In genomic region chr16:31980946-31981345, GRCm38 (mm10) we compare ENCODE assay signal across 24 mouse cellular contexts. TPM values are rescaled to one million over a fixed set of nuclear protein-coding genes. Genes with fewer than 3 reads are reported as not detected.
DNase-seq lines count a peak whose midpoint lies in the region; ATAC-seq and TF ChIP-seq lines count a peak whose summit lies in the region.
"Had no signal": no experiment of that assay in that cellular context is flagged by ENCODE, and none has a peak within 500 bp of the region (broad histone marks: within the 10 kb centered on the region; RNA-seq: fewer than 3 reads in every experiment).

No protein-coding gene starts in this region.

- intact Hi-C loops in gastrocnemius, adult 2 months (cut with DNase I): no loop called here

- no peak overlapping the region for H3K9ac ChIP-seq in liver, postnatal 0 days (replicated peaks)
- H3K9ac ChIP-seq in liver, embryonic 11.5 days (ENCODE audit: low read depth, low read length): no peak overlapping the region
- no peak overlapping the region for H3K9ac ChIP-seq in ES-Bruce4 (ENCODE audit: low read depth, poor library complexity, severe bottlenecking)
- H3K9ac ChIP-seq: forebrain, embryonic 13.5 days; forebrain, postnatal 0 days; heart, embryonic 15.5 days; hindbrain, embryonic 13.5 days had no signal

- H3K27ac ChIP-seq in gastrocnemius, adult 2 months: no peak overlapping the region
- H3K27ac ChIP-seq in liver, postnatal 0 days (ENCODE audit: low read depth): no peak overlapping the region
- no peak overlapping the region for H3K27ac ChIP-seq in liver, embryonic 11.5 days (ENCODE audit: low read depth, low read length)
- no peak overlapping the region for H3K27ac ChIP-seq in ES-Bruce4 (ENCODE audit: insufficient read depth, low read length)
- H3K27ac ChIP-seq: embryonic facial prominence, embryonic 10.5 days; forebrain, embryonic 13.5 days; heart, embryonic 15.5 days; hindbrain, embryonic 13.5 days; hindbrain, postnatal 0 days had no signal

- H3K9me3 ChIP-seq in liver, postnatal 0 days (ENCODE audit: low read length): no peaks in the 10 kb centered on the region
- no peaks in the 10 kb centered on the region for H3K9me3 ChIP-seq in liver, embryonic 11.5 days (ENCODE audit: control insufficient read depth, low read length)
- H3K9me3 ChIP-seq in ES-Bruce4 (replicated peaks; ENCODE audit: control insufficient read depth, insufficient read depth, low read length, poor library complexity, severe bottlenecking): no peaks in the 10 kb centered on the region
- H3K9me3 ChIP-seq: embryonic facial prominence, embryonic 10.5 days; forebrain, embryonic 13.5 days; G1E; heart, embryonic 15.5 days; hindbrain, embryonic 13.5 days had no signal

- WGBS in liver, postnatal 0 days (ENCODE audit: insufficient replicate concordance): 84% methylated on average over 5 of the region's 5 CpGs
- 80% methylated on average over 5 of the region's 5 CpGs for WGBS in liver, embryonic 11.5 days

- TF ChIP-seq POLR2A in ES-Bruce4 (IDR thresholded peaks at IDR 0.05; ENCODE audit: insufficient read depth, low read length): no peak

- no peak overlapping the region for H3K4me3 ChIP-seq in gastrocnemius, adult 2 months
- no peak overlapping the region for H3K4me3 ChIP-seq in liver, postnatal 0 days (ENCODE audit: low read depth, low read length)
- no peak overlapping the region for H3K4me3 ChIP-seq in liver, embryonic 11.5 days (ENCODE audit: low read depth, low read length)
- H3K4me3 ChIP-seq in ES-Bruce4 (ENCODE audit: low read depth, low read length): no peak overlapping the region
- H3K4me3 ChIP-seq: embryonic facial prominence, embryonic 10.5 days; forebrain, embryonic 13.5 days; heart, embryonic 15.5 days; hindbrain, embryonic 13.5 days had no signal

- no peaks in the 10 kb centered on the region for H3K4me1 ChIP-seq in liver, postnatal 0 days (ENCODE audit: insufficient read depth)
- H3K4me1 ChIP-seq in liver, embryonic 11.5 days (replicated peaks; ENCODE audit: control insufficient read depth, insufficient read depth, low read length): no peaks in the 10 kb centered on the region
- H3K4me1 ChIP-seq in ES-Bruce4 (ENCODE audit: control insufficient read depth, insufficient read depth, low read length): no peaks in the 10 kb centered on the region
- H3K4me1 ChIP-seq: embryonic facial prominence, embryonic 10.5 days; forebrain, embryonic 13.5 days; heart, embryonic 15.5 days; hindbrain, embryonic 13.5 days had no signal

- TF ChIP-seq EP300 in liver, postnatal 0 days (IDR thresholded peaks at IDR 0.05; ENCODE audit: low read depth): no peak
- no peak for TF ChIP-seq EP300 in ES-Bruce4 (IDR thresholded peaks at IDR 0.05; ENCODE audit: insufficient read depth, low read depth, low read length)

- no peak for DNase-seq in gastrocnemius, adult 2 months
- no peak for DNase-seq in gastrocnemius, postnatal 25 days
- DNase-seq in liver, postnatal 0 days: no peak
- DNase-seq in liver, embryonic 11.5 days (ENCODE audit: low spot score): no peak
- peak; percentile 88 for DNase-seq in R1 (ENCODE audit: low read depth, low spot score)
- no peak for DNase-seq in layer of hippocampus, postnatal 14 days (ENCODE audit: low spot score in 2 of 2)
- no peak for DNase-seq in adrenal gland, postnatal 14 days
- DNase-seq: adrenal gland, adult 8-10 months; cerebellum, adult 11-12 months; cerebellum, adult 9-11 months; cerebellum, postnatal 36 days; forebrain, postnatal 0 days; gastrocnemius, postnatal 36 days; heart, adult 18-20 months; heart, postnatal 14 days had no signal

- no peak overlapping the region for H3K4me2 ChIP-seq in liver, postnatal 0 days (ENCODE audit: low read depth, low read length)
- H3K4me2 ChIP-seq in liver, embryonic 11.5 days: no peak overlapping the region
- H3K4me2 ChIP-seq: forebrain, embryonic 13.5 days; heart, embryonic 11.5 days; heart, embryonic 15.5 days; hindbrain, embryonic 13.5 days had no signal

- no peak for ATAC-seq in liver, postnatal 0 days
- ATAC-seq in liver, embryonic 11.5 days (replicated peaks; ENCODE audit: low FRiP score): no peak
- ATAC-seq: forebrain, embryonic 13.5 days; forebrain, postnatal 0 days; hindbrain, postnatal 0 days had no signal

- peaks cover 24% of the 10 kb centered on the region for H3K36me3 ChIP-seq in liver, postnatal 0 days (replicated peaks; ENCODE audit: insufficient read depth, low read length)
- H3K36me3 ChIP-seq in liver, embryonic 11.5 days (ENCODE audit: control insufficient read depth, insufficient read depth, low read length): peaks cover 19% of the 10 kb centered on the region; the same call in 1 of the 2 replicates
- H3K36me3 ChIP-seq in ES-Bruce4 (ENCODE audit: control insufficient read depth, insufficient read depth, low read length, poor library complexity, severe bottlenecking): peaks cover 7% of the 10 kb centered on the region

- peak; percentile 12; the same call in 1 of the 2 replicates for TF ChIP-seq CTCF in gastrocnemius, adult 2 months (IDR thresholded peaks at IDR 0.05)
- TF ChIP-seq CTCF in liver, postnatal 0 days (IDR thresholded peaks at IDR 0.05; ENCODE audit: low read depth): peak; percentile 19; the same call in 1 of the 2 replicates
- TF ChIP-seq CTCF in ES-Bruce4 (IDR thresholded peaks at IDR 0.05; ENCODE audit: low read depth, low read length): peak; percentile 41

- H3K27me3 ChIP-seq in liver, postnatal 0 days (ENCODE audit: insufficient read depth, low read length): no peaks in the 10 kb centered on the region
- no peaks in the 10 kb centered on the region for H3K27me3 ChIP-seq in liver, embryonic 11.5 days (replicated peaks; ENCODE audit: control insufficient read depth, insufficient read depth, low read length)
- H3K27me3 ChIP-seq in ES-Bruce4 (ENCODE audit: control insufficient read depth, insufficient read depth, low read length, poor library complexity, severe bottlenecking): no peaks in the 10 kb centered on the region
- H3K27me3 ChIP-seq: forebrain, embryonic 13.5 days; heart, embryonic 15.5 days; hindbrain, embryonic 13.5 days had no signal

RNA-seq across cellular contexts. Expression of gene Senp5, which starts 22.1 kb away (rescaled TPM):
- 10 to 100 TPM; 10.3 to 12.8 TPM for total RNA-seq in gastrocnemius, adult 2 months (2021)
- total RNA-seq in gastrocnemius, postnatal 25 days (2021): 10 to 100 TPM; 11.0 to 11.6 TPM
- 3.7 and 3.8 TPM in 2 replicates for polyA plus RNA-seq in liver, postnatal 0 days (2015; fragmentation: Nextera tagmentation; extraction: Ambion mirVana)
- 13.0 and 13.1 TPM in 2 replicates for polyA plus RNA-seq in liver, embryonic 11.5 days (2014; fragmentation: Nextera tagmentation; extraction: Ambion mirVana)
- polyA plus RNA-seq in ES-Bruce4 (2011; ENCODE audit: insufficient read depth, insufficient read length, low read depth, missing spikeins): 23.5 and 25.6 TPM in 2 replicates
- total RNA-seq in layer of hippocampus, postnatal 14 days (2021): 10 to 100 TPM; 40.0 to 43.4 TPM
- 20.8 and 22.1 TPM in 2 replicates for total RNA-seq in adrenal gland, postnatal 14 days (2021)

RNA-seq across cellular contexts. Expression of gene Ncbp2, which starts 32.6 kb away (rescaled TPM):
- total RNA-seq in gastrocnemius, adult 2 months (2021): 10 to 100 TPM; 11.5 to 17.9 TPM
- total RNA-seq in gastrocnemius, postnatal 25 days (2021): 10 to 100 TPM; 14.5 to 15.3 TPM
- polyA plus RNA-seq in liver, postnatal 0 days (2015; fragmentation: Nextera tagmentation; extraction: Ambion mirVana): 20.4 and 21.4 TPM in 2 replicates
- polyA plus RNA-seq in liver, embryonic 11.5 days (2014; fragmentation: Nextera tagmentation; extraction: Ambion mirVana): 93.0 and 93.5 TPM in 2 replicates
- polyA plus RNA-seq in ES-Bruce4 (2011; ENCODE audit: insufficient read depth, insufficient read length, low read depth, missing spikeins): 84.8 and 90.2 TPM in 2 replicates
- 10 to 100 TPM; 47.8 to 52.5 TPM for total RNA-seq in layer of hippocampus, postnatal 14 days (2021)
- total RNA-seq in adrenal gland, postnatal 14 days (2021): 48.6 and 51.0 TPM in 2 replicates

RNA-seq across cellular contexts. Expression of gene 0610012G03Rik, which starts 32.7 kb away (rescaled TPM):
- 10 to 100 TPM; 52.1 to 66.5 TPM for total RNA-seq in gastrocnemius, adult 2 months (2021)
- 10 to 100 TPM; 51.0 to 53.6 TPM for total RNA-seq in gastrocnemius, postnatal 25 days (2021)
- polyA plus RNA-seq in liver, postnatal 0 days (2015; fragmentation: Nextera tagmentation; extraction: Ambion mirVana): 58.1 and 58.4 TPM in 2 replicates
- polyA plus RNA-seq in liver, embryonic 11.5 days (2014; fragmentation: Nextera tagmentation; extraction: Ambion mirVana): 86.1 and 93.7 TPM in 2 replicates
- 15.6 and 17.7 TPM in 2 replicates for polyA plus RNA-seq in ES-Bruce4 (2011; ENCODE audit: insufficient read depth, insufficient read length, low read depth, missing spikeins)
- 10 to 100 TPM; 49.5 to 50.8 TPM for total RNA-seq in layer of hippocampus, postnatal 14 days (2021)
- 54.2 and 55.0 TPM in 2 replicates for total RNA-seq in adrenal gland, postnatal 14 days (2021)

RNA-seq across cellular contexts. Expression of gene Pigz, which starts 47.3 kb away (rescaled TPM):
- total RNA-seq in gastrocnemius, adult 2 months (2021): under 1 TPM; 0.20 to 0.71 TPM
- 1 to 10 TPM in 1 of 2 experiments, under 1 TPM in 1; 0.87 to 2.3 TPM for total RNA-seq in gastrocnemius, postnatal 25 days (2021)
- polyA plus RNA-seq in liver, postnatal 0 days (2015; fragmentation: Nextera tagmentation; extraction: Ambion mirVana): 0.18 and 0.47 TPM in 2 replicates
- 0.38 and 0.75 TPM in 2 replicates for polyA plus RNA-seq in liver, embryonic 11.5 days (2014; fragmentation: Nextera tagmentation; extraction: Ambion mirVana)
- not detected in 2 replicates for polyA plus RNA-seq in ES-Bruce4 (2011; ENCODE audit: insufficient read depth, insufficient read length, low read depth, missing spikeins)
- 10 to 100 TPM; 10.5 to 13.1 TPM for total RNA-seq in layer of hippocampus, postnatal 14 days (2021)
- total RNA-seq in adrenal gland, postnatal 14 days (2021): 1.1 and 1.3 TPM in 2 replicates
- total RNA-seq: hematopoietic stem cell, adult 5-6 weeks had no signal
- polyA plus RNA-seq: G1E; heart, embryonic 11.5 days had no signal
